Mouse (Mus musculus): Measurements from ENCODE around the gene Pcgf1. TPM values are rescaled to one million over a fixed set of nuclear protein-coding genes. Genes with fewer than 3 reads are reported as not detected.

The Pcgf1 gene
- polyA plus RNA-seq, 1 experiment from 2014 or later: 18.0 TPM

DNA sequence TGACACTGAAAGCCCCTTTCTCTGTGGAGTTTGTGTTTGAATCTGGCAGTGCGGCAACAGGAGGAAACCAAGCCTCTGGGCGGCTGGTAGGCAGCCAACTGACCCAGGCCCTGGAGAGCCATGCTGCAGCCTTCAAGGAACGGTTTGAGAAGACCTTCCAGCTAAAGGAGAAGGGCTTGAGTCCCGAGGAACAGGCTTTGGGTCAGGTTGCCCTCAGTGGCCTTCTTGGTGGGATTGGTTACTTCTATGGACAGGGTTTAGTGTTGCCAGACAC, 39.4 kb downstream of the Pcgf1 start:
- no peak for ATAC-seq (replicated peaks; ENCODE audit: extremely low read depth, insufficient read depth, low FRiP score)
- Histone ChIP-seq H3K9ac (ENCODE audit: low read length) (no peak overlapping the region; the same call in 1 of the 2 replicates), H3K27ac (ENCODE audit: low read length) (no peak overlapping the region), H3K36me3 (ENCODE audit: control insufficient read depth, insufficient read depth) (peaks cover 12% of the 10 kb centered on the region), H3K4me1 (ENCODE audit: control insufficient read depth, insufficient read depth, low read length) (peaks cover 33% of the 10 kb centered on the region), H3K4me3 (ENCODE audit: low read length) (no peak overlapping the region), H3K4me2 (ENCODE audit: low read depth, low read length) (no peak overlapping the region), H3K27me3 (ENCODE audit: control insufficient read depth, insufficient read depth, low read length) (no peaks in the 10 kb centered on the region), H3K9me3 (replicated peaks; ENCODE audit: control insufficient read depth, low read length) (no peaks in the 10 kb centered on the region)
- 76% methylated on average over 4 of the region's 4 CpGs for WGBS

GRCm38 (mm10) chr6:83117616-83118015, 39.9 kb downstream of the Pcgf1 start:
- Histone ChIP-seq H3K4me2 (ENCODE audit: low read depth, low read length) (no peak overlapping the region), H3K36me3 (ENCODE audit: control insufficient read depth, insufficient read depth) (peaks cover 12% of the 10 kb centered on the region), H3K9ac (ENCODE audit: low read length) (no peak overlapping the region), H3K4me3 (ENCODE audit: low read length) (no peak overlapping the region), H3K27me3 (ENCODE audit: control insufficient read depth, insufficient read depth, low read length) (no peaks in the 10 kb centered on the region), H3K9me3 (replicated peaks; ENCODE audit: control insufficient read depth, low read length) (no peaks in the 10 kb centered on the region), H3K27ac (ENCODE audit: low read length) (no peak overlapping the region), H3K4me1 (ENCODE audit: control insufficient read depth, insufficient read depth, low read length) (peaks cover 36% of the 10 kb centered on the region)
- 91% methylated on average over 13 of the region's 13 CpGs for WGBS
- ATAC-seq (replicated peaks; ENCODE audit: extremely low read depth, insufficient read depth, low FRiP score): no peak

- Histone ChIP-seq H3K4me1 (ENCODE audit: control insufficient read depth, insufficient read depth, low read length) (peaks cover 40% of the 10 kb centered on the region), H3K9me3 (replicated peaks; ENCODE audit: control insufficient read depth, low read length) (no peaks in the 10 kb centered on the region), H3K4me3 (ENCODE audit: low read length) (no peak overlapping the region), H3K27me3 (ENCODE audit: control insufficient read depth, insufficient read depth, low read length) (no peaks in the 10 kb centered on the region), H3K36me3 (ENCODE audit: control insufficient read depth, insufficient read depth) (peaks cover 12% of the 10 kb centered on the region), H3K9ac (ENCODE audit: low read length) (no peak overlapping the region), H3K4me2 (ENCODE audit: low read depth, low read length) (no peak overlapping the region), H3K27ac (ENCODE audit: low read length) (no peak overlapping the region)
- ATAC-seq (replicated peaks; ENCODE audit: extremely low read depth, insufficient read depth, low FRiP score): no peak
- 86% methylated on average over 11 of the region's 11 CpGs for WGBS
Observed at GRCm38 (mm10) chr6:83118369-83118768, 40.7 kb downstream of the Pcgf1 start.

- H3K4me3 ChIP-seq (ENCODE audit: low read length): no peak overlapping the region
- H3K27ac ChIP-seq (ENCODE audit: low read length): no peak overlapping the region
- no peak overlapping the region for H3K9ac ChIP-seq (ENCODE audit: low read length)
- H3K4me2 ChIP-seq (ENCODE audit: low read depth, low read length): no peak overlapping the region
- peaks cover 12% of the 10 kb centered on the region for H3K36me3 ChIP-seq (ENCODE audit: control insufficient read depth, insufficient read depth)
- 74% methylated on average over 14 of the region's 14 CpGs for WGBS
- H3K4me1 ChIP-seq (ENCODE audit: control insufficient read depth, insufficient read depth, low read length): peaks cover 43% of the 10 kb centered on the region
- H3K27me3 ChIP-seq (ENCODE audit: control insufficient read depth, insufficient read depth, low read length): no peaks in the 10 kb centered on the region
- H3K9me3 ChIP-seq (replicated peaks; ENCODE audit: control insufficient read depth, low read length): no peaks in the 10 kb centered on the region
- no peak for ATAC-seq (replicated peaks; ENCODE audit: extremely low read depth, insufficient read depth, low FRiP score)
Observed at GRCm38 (mm10) chr6:83118825-83119733, 41.4 kb downstream of the Pcgf1 start.

DNA sequence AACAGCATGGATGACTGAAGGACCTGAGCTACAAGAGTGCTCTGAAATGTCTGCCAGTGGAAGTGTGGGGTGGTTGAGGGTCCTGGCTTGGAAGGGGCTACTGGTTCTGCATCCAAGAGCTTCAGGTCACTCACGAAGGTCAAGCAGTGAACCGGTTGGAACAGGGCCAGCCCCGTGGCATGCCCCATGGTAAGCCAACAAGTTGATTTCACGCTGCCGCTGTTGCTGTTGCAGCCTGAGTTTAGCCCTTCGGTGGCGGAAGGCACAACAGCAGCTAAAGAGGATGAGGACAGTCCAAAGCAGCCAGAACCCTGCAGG, 42.0 kb downstream of the Pcgf1 start:
- Histone ChIP-seq H3K9me3 (replicated peaks; ENCODE audit: control insufficient read depth, low read length) (no peaks in the 10 kb centered on the region), H3K27me3 (ENCODE audit: control insufficient read depth, insufficient read depth, low read length) (no peaks in the 10 kb centered on the region), H3K27ac (ENCODE audit: low read length) (no peak overlapping the region), H3K4me1 (ENCODE audit: control insufficient read depth, insufficient read depth, low read length) (peaks cover 43% of the 10 kb centered on the region), H3K36me3 (ENCODE audit: control insufficient read depth, insufficient read depth) (peaks cover 12% of the 10 kb centered on the region), H3K9ac (ENCODE audit: low read length) (peak overlapping the region; percentile 26; the same call in 1 of the 2 replicates), H3K4me3 (ENCODE audit: low read length) (no peak overlapping the region), H3K4me2 (ENCODE audit: low read depth, low read length) (no peak overlapping the region)
- 70% methylated on average over 7 of the region's 7 CpGs for WGBS
- ATAC-seq (replicated peaks; ENCODE audit: extremely low read depth, insufficient read depth, low FRiP score): no peak

GRCm38 (mm10) chr6:83120930-83121862, 43.5 kb downstream of the Pcgf1 start, which contains the start of gene Wbp1:
TSS of gene Wbp1 (minus strand) at chr6:83121559.
- H3K27ac ChIP-seq (ENCODE audit: low read length): peak within 1 kb of the TSS; percentile 93
- no peaks in the 10 kb centered on the region for H3K27me3 ChIP-seq (ENCODE audit: control insufficient read depth, insufficient read depth, low read length)
- WGBS: under 1% methylated on average over 37 of the region's 38 CpGs
- H3K36me3 ChIP-seq (ENCODE audit: control insufficient read depth, insufficient read depth): peaks cover 12% of the 10 kb centered on the region
- H3K9ac ChIP-seq (ENCODE audit: low read length): peak within 1 kb of the TSS; percentile 89
- H3K4me3 ChIP-seq (ENCODE audit: low read length): peak within 1 kb of the TSS; percentile 83
- H3K4me2 ChIP-seq (ENCODE audit: low read depth, low read length): peak within 1 kb of the TSS; percentile 94
- no peaks in the 10 kb centered on the region for H3K9me3 ChIP-seq (replicated peaks; ENCODE audit: control insufficient read depth, low read length)
- peaks cover 37% of the 10 kb centered on the region for H3K4me1 ChIP-seq (ENCODE audit: control insufficient read depth, insufficient read depth, low read length)
- peak; percentile 94 for ATAC-seq (replicated peaks; ENCODE audit: extremely low read depth, insufficient read depth, low FRiP score)

DNA sequence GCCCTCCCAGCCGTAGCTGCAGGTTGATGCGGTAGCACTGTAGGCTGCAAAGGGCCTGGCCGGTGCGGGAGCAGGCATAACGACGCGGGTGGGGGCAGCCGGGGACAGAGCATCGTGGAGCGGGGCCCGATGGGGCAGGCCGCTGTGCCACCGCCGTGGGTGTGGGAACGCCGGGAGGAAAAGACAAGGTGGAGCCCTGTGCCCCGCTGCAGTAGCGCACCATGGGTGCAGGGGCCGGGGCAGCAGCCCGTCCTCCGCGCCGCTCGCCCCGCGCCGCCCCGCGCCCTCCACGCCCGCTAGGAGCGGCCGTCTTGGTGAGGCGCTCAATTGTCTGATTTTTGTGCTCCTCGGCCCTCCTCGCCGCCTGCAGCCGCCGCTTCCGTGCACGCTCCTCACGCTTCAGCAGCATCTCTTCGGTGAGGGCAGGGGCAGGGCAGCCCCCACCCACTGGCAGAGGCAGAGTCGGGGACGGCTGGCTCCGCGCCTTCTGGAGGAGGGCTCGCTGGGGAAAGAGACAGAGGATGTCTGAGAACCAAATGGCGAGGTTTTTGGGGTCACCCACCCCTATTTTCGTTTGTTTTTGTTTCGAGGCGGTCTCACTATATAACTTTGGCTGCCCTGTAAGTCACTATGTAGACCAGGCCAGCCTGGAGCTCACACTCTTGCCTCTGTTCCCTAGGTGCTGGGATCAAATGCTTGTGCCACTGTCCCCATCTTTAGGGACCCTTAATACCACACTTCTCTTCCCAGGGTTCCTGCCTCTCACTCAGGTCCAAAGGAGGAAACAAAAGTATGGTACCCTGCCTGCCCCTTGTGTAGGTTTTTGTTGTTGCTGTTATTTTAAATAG, 44.4 kb downstream of the Pcgf1 start:
- Histone ChIP-seq H3K4me1 (ENCODE audit: control insufficient read depth, insufficient read depth, low read length) (peaks cover 33% of the 10 kb centered on the region), H3K36me3 (ENCODE audit: control insufficient read depth, insufficient read depth) (peaks cover 10% of the 10 kb centered on the region)
- WGBS: 2% methylated on average over 51 of the region's 52 CpGs

DNA sequence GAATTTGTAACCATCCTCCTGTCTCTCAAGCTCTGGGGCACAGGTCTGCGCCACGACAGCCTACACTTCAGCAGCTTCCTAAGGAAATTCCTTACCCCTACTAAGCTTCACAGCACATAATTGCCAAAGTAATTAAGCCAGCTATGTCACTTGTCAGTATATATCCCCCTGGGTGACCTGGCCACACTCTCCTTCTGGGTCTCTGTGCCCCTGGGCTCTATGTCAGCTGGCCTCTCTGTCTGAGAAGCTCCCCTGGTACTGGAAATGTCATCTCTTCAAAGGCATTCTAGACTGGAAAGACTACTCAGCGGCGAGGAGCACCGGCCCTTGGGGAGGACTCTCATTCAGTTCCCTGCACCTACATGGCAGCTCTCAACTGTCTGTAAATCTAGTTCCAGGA, 45.3 kb downstream of the Pcgf1 start:
- H3K27me3 ChIP-seq (ENCODE audit: control insufficient read depth, insufficient read depth, low read length): no peaks in the 10 kb centered on the region
- no peak overlapping the region for H3K27ac ChIP-seq (ENCODE audit: low read length)
- H3K36me3 ChIP-seq (ENCODE audit: control insufficient read depth, insufficient read depth): peaks cover 2% of the 10 kb centered on the region
- no peak for ATAC-seq (replicated peaks; ENCODE audit: extremely low read depth, insufficient read depth, low FRiP score)
- no peak overlapping the region for H3K4me3 ChIP-seq (ENCODE audit: low read length)
- H3K4me2 ChIP-seq (ENCODE audit: low read depth, low read length): no peak overlapping the region
- H3K4me1 ChIP-seq (ENCODE audit: control insufficient read depth, insufficient read depth, low read length): peaks cover 33% of the 10 kb centered on the region
- H3K9me3 ChIP-seq (replicated peaks; ENCODE audit: control insufficient read depth, low read length): no peaks in the 10 kb centered on the region
- WGBS: 83% methylated on average over 5 of the region's 5 CpGs
- H3K9ac ChIP-seq (ENCODE audit: low read length): peak overlapping the region; percentile 89

More for the DNA sequence above, 44.4 kb downstream of the Pcgf1 start:
- Histone ChIP-seq H3K4me2 (ENCODE audit: low read depth, low read length) (peak overlapping the region; percentile 94), H3K4me3 (ENCODE audit: low read length) (peak overlapping the region; percentile 83), H3K27ac (ENCODE audit: low read length) (peak overlapping the region; percentile 93), H3K9ac (ENCODE audit: low read length) (peak overlapping the region; percentile 89), H3K27me3 (ENCODE audit: control insufficient read depth, insufficient read depth, low read length) (no peaks in the 10 kb centered on the region), H3K9me3 (replicated peaks; ENCODE audit: control insufficient read depth, low read length) (no peaks in the 10 kb centered on the region)
- ATAC-seq (replicated peaks; ENCODE audit: extremely low read depth, insufficient read depth, low FRiP score): no peak; the same call in none of the 2 replicates

All from heart, embryonic 16.5 days (tissue).